Mouse (Mus musculus): ENCODE data around the gene Susd2. TPM values are rescaled to one million over a fixed set of nuclear protein-coding genes. Genes with fewer than 3 reads are reported as not detected.
A peak's percentile ranks its signal among the peaks of the same experiment; 100 is the strongest.

Susd2 gene
- total and polyA plus RNA-seq, 3 experiments = 10.7 to 31.3 (median 13.5) TPM

DNA sequence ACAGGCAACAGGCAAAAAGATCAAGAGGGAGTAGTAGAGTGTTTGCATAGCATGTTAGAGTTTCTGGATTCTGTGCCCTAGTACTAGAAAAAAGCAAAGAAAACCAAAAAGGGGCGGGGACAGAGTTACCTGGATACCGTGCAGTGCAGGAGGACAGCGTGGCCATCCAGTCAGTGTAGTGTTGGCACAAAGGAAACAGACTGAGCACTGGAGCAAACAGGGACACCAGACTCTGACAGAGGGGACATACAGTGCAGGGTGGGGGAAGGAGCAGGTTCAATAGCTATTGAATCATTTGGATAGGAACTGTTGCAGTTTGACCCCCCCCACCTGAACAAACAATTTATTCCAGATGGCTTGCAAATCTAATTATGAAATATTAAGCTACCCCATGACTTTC is 16.8 kb downstream of the Susd2 start:
- DNase-seq = no peak

DNA sequence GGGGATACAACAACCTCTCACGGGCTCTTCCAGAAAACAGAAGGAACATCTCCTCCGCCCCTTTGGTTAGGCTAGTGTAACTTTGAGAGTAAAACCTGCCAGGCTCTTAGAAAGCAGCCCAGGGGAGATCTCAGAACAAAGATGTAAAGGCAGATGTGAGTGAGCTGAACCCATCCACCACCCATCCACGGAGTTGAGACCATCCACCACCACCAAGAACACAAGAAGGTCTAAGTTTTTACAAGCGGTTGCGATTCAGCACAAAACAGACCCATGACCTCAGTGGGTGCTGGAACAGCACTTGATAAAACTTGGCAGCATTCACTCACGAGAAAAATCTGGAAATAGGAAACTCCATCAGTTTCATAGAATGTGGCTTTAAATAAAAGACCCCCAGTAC is 17.9 kb downstream of the Susd2 start:
- DNase-seq = no peak

DNA sequence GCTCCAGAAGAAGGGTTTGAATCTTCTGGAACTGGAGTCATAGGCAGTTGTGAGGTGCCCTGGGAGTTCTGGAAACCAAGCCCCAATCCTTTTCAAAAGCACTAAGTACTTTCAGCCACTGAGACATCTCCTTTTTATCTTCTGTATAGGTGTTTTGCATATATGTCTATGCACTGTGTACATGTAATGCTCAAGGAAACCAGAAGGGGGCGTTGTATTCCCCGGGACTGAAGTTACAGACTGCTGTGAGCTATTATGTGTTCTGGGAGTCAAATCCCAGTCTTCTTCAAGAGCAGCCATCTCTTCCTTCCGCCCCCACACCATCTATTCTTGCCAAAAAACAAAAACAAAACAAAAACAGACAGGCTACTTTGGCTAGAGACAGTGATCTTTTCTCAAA is 23.0 kb downstream of the Susd2 start:
- DNase-seq = no peak

DNA sequence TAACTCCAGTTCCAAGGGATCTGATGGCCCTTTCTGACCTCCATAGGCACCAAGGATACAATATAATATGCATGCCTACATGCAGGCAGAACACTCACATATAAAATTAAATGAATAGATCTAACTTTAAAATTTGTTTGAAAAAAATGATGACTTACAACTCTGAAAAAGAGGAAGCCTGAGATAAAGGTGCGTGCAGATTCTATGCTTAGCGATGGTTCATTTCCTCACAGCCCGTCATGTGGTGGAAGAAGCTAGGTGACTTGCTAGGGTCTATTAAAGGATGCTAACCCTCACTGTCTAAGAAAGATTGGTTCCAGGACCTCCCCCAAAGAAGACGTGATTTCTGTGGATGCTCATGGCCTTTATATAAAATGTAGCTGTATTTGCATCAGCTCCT is 27.8 kb downstream of the Susd2 start:
- no peak for DNase-seq

DNA sequence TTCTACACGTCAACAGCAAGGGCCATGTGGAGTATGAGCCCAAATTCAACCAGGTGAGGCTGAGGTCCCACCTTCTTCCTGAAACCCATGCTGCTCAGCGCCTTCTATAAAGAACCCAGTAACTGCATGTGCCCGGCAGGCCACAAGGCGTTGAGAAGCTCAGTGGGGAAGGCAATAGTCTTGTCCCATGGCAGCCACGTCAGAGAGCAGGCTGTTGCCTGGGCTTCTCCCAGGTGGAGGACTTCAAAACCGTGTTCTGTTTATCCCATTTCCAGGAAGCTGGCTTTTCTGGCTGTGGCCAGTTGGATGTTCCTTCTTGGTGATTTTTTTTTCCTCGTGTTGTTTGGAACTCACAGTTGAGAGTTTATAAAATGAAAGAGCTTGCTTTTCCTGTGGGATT is 33.3 kb downstream of the Susd2 start:
- DNase-seq = no peak

DNA sequence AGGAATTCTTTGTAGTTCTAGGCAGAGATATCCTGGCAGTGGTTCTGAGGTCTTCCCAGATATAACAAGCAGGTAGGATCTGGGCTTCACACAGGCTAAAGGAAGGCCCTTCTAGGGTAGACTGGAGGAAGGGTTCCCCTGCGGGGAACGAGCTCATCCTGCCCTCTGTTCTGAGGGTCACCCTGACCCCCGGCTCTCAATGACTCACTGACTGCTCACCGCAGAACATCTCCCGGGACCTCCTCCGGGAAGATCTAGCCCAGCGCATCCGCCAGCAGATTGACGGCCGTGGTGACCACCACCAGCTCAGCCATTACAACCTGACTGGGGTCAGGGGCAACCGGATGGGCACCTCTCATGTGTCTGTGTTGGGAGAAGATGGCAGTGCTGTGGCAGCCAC is 34.8 kb downstream of the Susd2 start:
- DNase-seq = peak; percentile 49

DNA sequence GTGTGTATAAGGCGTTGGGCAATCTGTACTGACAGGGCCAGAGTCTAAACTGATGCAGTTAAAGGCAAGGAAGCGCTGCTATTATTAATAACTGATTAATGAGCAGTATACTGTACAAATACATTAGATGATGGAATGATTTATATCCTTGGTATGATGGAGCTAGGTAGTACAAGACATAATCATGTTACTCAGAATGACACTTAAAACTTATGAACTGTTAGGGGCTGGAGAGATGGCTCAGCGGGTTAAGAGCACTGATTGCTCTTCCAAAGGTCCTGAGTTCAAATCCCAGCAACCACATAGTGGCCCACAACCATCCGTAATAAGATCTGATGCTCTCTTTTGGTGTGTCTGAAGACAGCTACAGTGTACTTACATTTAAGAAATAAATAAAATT is 36.6 kb downstream of the Susd2 start:
- DNase-seq = no peak

DNA sequence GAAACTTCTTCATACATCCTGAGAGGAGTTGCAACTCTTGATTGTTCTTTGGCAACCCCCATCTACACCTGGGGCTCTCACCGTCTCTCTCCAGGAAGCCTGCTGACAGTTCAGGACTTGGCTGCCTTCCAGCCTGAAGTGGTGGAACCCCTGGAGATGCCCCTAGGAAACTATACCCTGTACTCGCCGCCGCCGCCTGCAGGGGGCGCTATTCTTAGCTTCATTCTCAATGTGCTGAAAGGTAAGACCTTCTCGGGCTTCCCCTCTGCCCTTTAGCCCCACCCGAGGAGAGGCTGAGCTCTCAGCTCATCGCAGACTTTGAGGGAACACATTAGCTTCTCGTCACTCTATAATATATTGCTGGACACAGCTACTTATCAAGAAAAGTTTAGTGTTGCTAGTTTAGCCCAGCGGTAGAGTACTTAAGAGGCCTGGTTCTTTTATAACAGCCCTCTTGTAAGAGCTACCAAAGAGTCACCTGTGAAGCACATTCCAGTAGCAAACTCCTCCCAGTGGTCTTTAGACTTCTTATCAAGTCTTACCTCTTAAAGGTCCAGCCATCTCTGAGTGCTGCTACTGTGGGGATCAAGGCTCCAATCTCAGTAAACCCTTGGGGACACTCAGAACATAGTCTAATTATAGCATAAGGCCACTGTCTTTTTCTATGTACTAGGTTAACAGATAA is 38.5 kb downstream of the Susd2 start:
- no peak for DNase-seq

DNA sequence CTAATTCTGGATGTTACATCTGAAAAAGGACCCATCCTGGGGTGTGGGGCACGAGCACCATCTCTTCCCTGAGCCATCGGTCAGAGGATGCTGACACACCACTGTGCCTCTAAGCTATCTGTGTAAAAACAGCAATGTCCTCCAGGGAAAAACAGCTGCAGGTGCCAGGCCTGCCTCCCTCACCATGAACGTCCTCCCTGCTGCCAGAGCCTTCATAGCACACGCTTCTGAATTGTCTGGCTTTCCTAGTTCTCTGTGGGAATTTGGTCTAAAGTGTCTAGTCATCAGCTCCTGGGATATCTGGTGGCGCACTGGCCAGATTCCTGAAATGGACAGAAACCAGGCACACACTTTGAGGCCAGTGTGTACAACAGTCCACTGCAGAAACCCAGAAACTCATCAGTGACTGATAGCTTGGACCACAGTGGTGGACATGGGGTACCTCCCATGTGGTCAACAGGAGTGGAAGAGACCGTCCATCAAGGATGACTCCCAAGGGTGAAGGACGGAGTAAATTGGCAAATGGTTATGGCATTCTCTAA is 43.5 kb downstream of the Susd2 start:
- no peak for DNase-seq

DNA sequence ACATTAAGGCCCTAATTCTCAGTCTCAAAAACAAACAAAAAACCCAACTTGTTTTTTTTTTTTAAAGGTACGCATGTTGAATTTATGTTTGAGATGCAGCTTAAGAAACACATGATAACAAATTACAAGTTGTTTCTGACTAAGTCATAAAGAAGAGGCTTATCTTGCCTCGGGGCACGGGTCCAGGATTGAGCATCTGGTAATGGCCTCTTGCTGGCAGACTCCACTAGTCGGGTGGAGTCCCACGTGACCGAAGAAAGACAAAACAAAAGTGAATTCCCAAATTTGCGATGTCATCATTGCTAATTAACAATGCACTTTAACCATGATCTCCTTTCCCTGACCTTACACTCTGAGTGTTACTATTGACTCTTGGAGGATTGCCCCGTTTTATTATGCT is 47.8 kb downstream of the Susd2 start:
- DNase-seq = peak; percentile 73

DNA sequence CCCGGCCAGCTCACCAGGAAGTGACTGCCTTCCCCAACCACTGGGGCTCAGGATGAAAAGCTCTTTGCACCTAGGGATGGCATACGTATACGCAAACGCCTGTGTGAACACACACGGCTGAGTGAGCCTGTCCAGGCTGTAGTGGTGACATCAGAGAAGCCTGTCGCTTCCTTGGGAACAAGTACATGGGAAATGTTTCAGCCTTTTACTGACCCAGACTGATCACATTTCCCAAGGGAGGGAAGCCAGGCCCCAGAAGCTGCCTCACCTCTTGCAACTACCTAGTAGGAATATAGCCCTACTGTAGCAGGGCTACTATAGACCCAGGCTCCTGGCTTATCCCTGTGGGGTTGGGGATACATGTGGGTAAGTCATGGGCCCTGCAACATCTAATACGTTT is 51.2 kb downstream of the Susd2 start:
- no peak for DNase-seq

DNA sequence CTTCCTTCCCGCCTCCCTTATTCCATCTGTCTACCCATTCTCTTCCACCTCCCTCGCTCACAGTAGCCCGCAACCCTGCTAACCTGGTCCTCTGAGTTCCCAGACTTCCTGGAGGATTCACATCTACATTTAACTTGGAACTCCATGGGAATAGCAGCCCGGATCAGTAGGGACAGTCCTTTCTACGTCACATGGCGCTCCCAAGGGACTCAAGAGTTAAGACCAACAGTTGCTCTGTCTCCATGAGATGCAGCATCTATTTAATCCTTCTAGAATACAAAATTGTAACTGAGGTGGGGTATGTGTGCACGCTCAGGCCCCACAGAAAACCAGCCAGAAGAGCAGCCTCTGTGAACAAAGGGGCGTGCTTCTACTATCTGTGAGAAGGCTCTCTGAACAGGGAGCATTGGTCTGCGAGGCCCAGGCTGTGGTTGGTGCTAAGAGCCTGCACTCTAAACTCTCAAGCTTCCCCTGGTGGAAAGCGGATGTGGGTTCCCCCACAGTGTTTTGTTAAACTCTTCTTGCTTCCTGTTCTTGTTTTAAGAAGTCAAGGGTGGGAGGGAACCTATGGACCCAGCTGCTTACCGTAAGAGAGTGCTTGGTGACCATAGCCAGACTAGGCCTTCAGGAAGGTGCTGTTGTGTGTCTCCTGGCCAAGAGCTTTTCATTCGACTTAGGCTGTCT is 52.5 kb downstream of the Susd2 start:
- DNase-seq = peak; percentile 31

DNA sequence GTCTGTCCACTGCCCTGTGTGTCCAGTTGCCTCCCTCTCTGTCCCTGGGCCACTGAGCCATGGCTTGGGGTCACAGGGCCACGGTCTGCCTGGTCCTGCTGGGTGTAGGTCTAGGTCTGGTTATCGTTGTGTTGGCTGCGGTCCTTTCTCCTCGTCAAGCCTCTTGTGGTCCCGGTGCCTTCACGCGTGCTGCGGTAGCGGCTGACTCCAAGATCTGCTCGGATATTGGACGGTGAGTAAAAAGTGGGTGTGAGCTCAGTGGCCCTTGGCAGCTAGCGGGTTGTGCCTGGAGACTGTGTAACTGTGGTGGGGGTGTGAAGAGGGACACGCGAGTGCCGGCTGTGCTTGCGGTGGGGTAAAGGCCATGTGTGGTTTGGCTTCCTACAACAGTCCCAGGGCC is 54.2 kb downstream of the Susd2 start:
- peak; percentile 21 for DNase-seq

DNA sequence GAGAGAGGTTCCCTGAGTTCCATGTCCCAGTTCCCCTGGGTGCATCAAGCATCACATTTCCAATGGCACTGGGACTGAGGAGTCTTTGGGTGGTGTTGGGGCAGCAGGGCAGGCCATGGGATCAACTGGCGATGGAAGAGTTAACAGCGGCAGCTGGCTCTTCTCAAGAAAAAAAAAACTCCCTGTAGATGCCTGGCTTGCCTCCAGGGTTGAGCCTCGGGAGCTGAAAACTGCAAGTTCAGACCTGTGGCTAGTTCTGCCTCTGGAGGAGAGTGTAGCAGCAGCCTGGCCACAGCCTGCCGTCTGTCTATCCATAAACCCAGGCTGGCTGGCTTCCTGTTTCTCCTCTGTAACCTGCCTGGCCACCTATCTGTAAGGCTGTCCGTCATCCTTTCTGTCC is 54.7 kb downstream of the Susd2 start, which contains the start of gene Ggt5:
Ggt5 (plus strand) TSS at position 212 of the 400 bp plus-strand sequence.
- DNase-seq = peak; percentile 32

DNA sequence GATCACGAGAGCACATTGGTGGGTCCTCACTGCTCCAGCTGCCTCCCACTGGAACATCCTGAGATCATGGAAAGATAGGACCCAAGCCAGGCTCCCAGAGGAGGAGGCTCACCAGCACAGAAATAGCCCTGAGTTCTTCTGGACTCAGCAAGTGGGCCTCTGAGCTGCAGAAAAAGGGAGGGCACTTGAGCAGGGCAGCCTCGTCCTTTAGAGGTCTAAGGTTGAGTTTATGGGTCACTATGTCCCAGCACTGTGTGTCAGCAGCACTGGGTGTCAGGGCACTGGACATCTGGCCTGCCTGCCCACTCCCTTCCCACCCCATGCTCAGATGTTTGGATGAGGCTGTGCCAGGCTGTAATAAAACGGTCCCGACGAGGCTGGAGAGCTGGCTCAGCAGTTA is 55.5 kb downstream of the Susd2 start:
- no peak for DNase-seq

DNA sequence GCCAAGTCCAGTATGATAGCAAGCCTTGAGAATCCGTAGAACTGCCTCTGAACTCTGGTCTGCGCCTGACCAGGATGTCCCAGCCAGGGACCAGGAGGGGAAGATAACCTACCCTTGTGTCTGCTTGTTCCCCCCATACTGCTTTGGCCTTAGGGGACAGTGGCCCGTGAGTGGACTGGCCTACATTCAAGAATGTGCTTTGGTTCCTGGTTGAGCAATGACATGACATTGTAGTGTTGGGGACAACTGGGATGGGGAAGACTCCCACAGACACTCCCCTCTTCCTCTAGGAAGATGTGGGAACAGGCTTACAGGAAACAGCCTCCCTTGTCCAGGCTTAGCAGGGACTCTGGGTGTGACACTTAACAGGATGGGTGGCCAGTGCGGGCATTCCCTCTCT is 56.0 kb downstream of the Susd2 start:
- DNase-seq = no peak

Other genes with a start within 250 kb of the Susd2 start
- 1 to 10 TPM in 1 of 2 experiments, under 1 TPM in 1; 0.72 to 2.2 TPM for gene Upb1, start 242.9 kb downstream of the Susd2 start, total RNA-seq (2021)
- gene Upb1, start 242.9 kb downstream of the Susd2 start, polyA plus RNA-seq (2012; rRNA removed) = 0.20 and 0.50 TPM in 2 replicates
- gene Snrpd3, start 126.5 kb downstream of the Susd2 start, total RNA-seq (2021) = 10 to 100 TPM; 87.1 to 92.8 TPM
- gene Snrpd3, start 126.5 kb downstream of the Susd2 start, polyA plus RNA-seq (2012; rRNA removed) = 1.7 and 3.6 TPM in 2 replicates
- gene Gucd1, start 126.0 kb downstream of the Susd2 start, total RNA-seq (2021) = 10 to 100 TPM; 25.9 to 26.0 TPM
- gene Gucd1, start 126.0 kb downstream of the Susd2 start, polyA plus RNA-seq (2012; rRNA removed) = 56.1 and 74.1 TPM in 2 replicates
- gene Lrrc75b, start 83.7 kb downstream of the Susd2 start, total RNA-seq (2021) = under 1 TPM; 0.14 to 0.41 TPM
- 0.17 and 0.30 TPM in 2 replicates for gene Lrrc75b, start 83.7 kb downstream of the Susd2 start, polyA plus RNA-seq (2012; rRNA removed)
- gene Ggt1, start 82.4 kb downstream of the Susd2 start, total RNA-seq (2021) = not detected
- 0.15 and 0.20 TPM in 2 replicates for gene Ggt1, start 82.4 kb downstream of the Susd2 start, polyA plus RNA-seq (2012; rRNA removed)
- gene Ggt5, start 54.7 kb downstream of the Susd2 start, total RNA-seq (2021) = 1 to 10 TPM; 5.4 to 7.1 TPM
- 52.7 and 56.5 TPM in 2 replicates for gene Ggt5, start 54.7 kb downstream of the Susd2 start, polyA plus RNA-seq (2012; rRNA removed)
- gene Cabin1, start 120.3 kb upstream of the Susd2 start, total RNA-seq (2021) = 10 to 100 TPM; 24.2 to 31.9 TPM
- gene Cabin1, start 120.3 kb upstream of the Susd2 start, polyA plus RNA-seq (2012; rRNA removed) = 38.4 and 42.6 TPM in 2 replicates
- 100 to 1,000 TPM; 177 to 205 TPM for gene Ddt, start 129.4 kb upstream of the Susd2 start, total RNA-seq (2021)
- 240 and 255 TPM in 2 replicates for gene Ddt, start 129.4 kb upstream of the Susd2 start, polyA plus RNA-seq (2012; rRNA removed)
- gene Gm20441, start 136.9 kb upstream of the Susd2 start, total RNA-seq (2021) = not detected
- not detected in 2 replicates for gene Gm20441, start 136.9 kb upstream of the Susd2 start, polyA plus RNA-seq (2012; rRNA removed)
- 10 to 100 TPM; 16.9 to 28.9 TPM for gene Gstt3, start 137.4 kb upstream of the Susd2 start, total RNA-seq (2021)
- gene Gstt3, start 137.4 kb upstream of the Susd2 start, polyA plus RNA-seq (2012; rRNA removed) = 14.6 and 17.2 TPM in 2 replicates
- 10 to 100 TPM; 52.0 to 64.8 TPM for gene Gstt1, start 154.6 kb upstream of the Susd2 start, total RNA-seq (2021)
- gene Gstt1, start 154.6 kb upstream of the Susd2 start, polyA plus RNA-seq (2012; rRNA removed) = 50.9 and 61.2 TPM in 2 replicates
- gene Gstt4, start 178.5 kb upstream of the Susd2 start, total RNA-seq (2021) = not detected
- gene Gstt4, start 178.5 kb upstream of the Susd2 start, polyA plus RNA-seq (2012; rRNA removed) = not detected in 2 replicates
- 10 to 100 TPM; 32.9 to 36.6 TPM for gene Gstt2, start 193.4 kb upstream of the Susd2 start, total RNA-seq (2021)
- 136 and 153 TPM in 2 replicates for gene Gstt2, start 193.4 kb upstream of the Susd2 start, polyA plus RNA-seq (2012; rRNA removed)
- gene Mif, start 216.2 kb upstream of the Susd2 start, total RNA-seq (2021) = 100 to 1,000 TPM; 268 to 376 TPM
- gene Mif, start 216.2 kb upstream of the Susd2 start, polyA plus RNA-seq (2012; rRNA removed) = 1,719 and 1,732 TPM in 2 replicates
- 1 to 10 TPM; 2.1 to 3.9 TPM for gene Derl3, start 249.4 kb upstream of the Susd2 start, total RNA-seq (2021)
- 5.4 and 6.0 TPM in 2 replicates for gene Derl3, start 249.4 kb upstream of the Susd2 start, polyA plus RNA-seq (2012; rRNA removed)